Mouse (Mus musculus): ENCODE measurements around the gene Gse1. TPM values are rescaled to one million over a fixed set of nuclear protein-coding genes. Genes with fewer than 3 reads are reported as not detected.

Gse1 gene
- polyA plus RNA-seq, 1 experiment = 57.1 TPM

- DNase-seq (ENCODE audit: extremely low spot score in 1 of 2, low spot score in 1 of 2) = peak in 1 of 2 experiments; percentile 81
Observed at GRCm38 (mm10) chr8:120618110-120618509, 389.9 kb downstream of the Gse1 start.

- DNase-seq (ENCODE audit: extremely low spot score in 1 of 2, low spot score in 1 of 2) = peak; percentile 38 to 45
Observed at GRCm38 (mm10) chr8:120619235-120620180, 391.3 kb downstream of the Gse1 start.

- DNase-seq (ENCODE audit: extremely low spot score in 1 of 2, low spot score in 1 of 2) = no peak
Observed at GRCm38 (mm10) chr8:120620441-120620840, 392.2 kb downstream of the Gse1 start.

- DNase-seq (ENCODE audit: extremely low spot score in 1 of 2, low spot score in 1 of 2) = no peak
Observed at GRCm38 (mm10) chr8:120622161-120622560, 393.9 kb downstream of the Gse1 start.

- no peak for DNase-seq (ENCODE audit: extremely low spot score in 1 of 2, low spot score in 1 of 2)
Observed at GRCm38 (mm10) chr8:120623608-120624007, 395.4 kb downstream of the Gse1 start.

GRCm38 (mm10) chr8:120626461-120626860, 398.2 kb downstream of the Gse1 start:
- no peak for DNase-seq (ENCODE audit: extremely low spot score in 1 of 2, low spot score in 1 of 2)

GRCm38 (mm10) chr8:120627298-120627697, 399.0 kb downstream of the Gse1 start:
- DNase-seq (ENCODE audit: extremely low spot score in 1 of 2, low spot score in 1 of 2) = no peak

- DNase-seq (ENCODE audit: extremely low spot score in 1 of 2, low spot score in 1 of 2) = no peak
Observed at GRCm38 (mm10) chr8:120630031-120630430, 401.8 kb downstream of the Gse1 start.

- DNase-seq (ENCODE audit: extremely low spot score in 1 of 2, low spot score in 1 of 2) = no peak
Observed at GRCm38 (mm10) chr8:120630848-120631247, 402.6 kb downstream of the Gse1 start.

Other genes with a start within 250 kb of the Gse1 start
- 3.4 and 4.0 TPM in 2 replicates for gene Crispld2, start 236.0 kb upstream of the Gse1 start, polyA plus RNA-seq (2012; rRNA removed)
- gene Zdhhc7, start 127.0 kb upstream of the Gse1 start, polyA plus RNA-seq (2012; rRNA removed) = 33.5 and 36.6 TPM in 2 replicates
- 202 and 212 TPM in 2 replicates for gene 6430548M08Rik, start 114.3 kb upstream of the Gse1 start, polyA plus RNA-seq (2012; rRNA removed)
- gene Fam92b, start 51.0 kb upstream of the Gse1 start, polyA plus RNA-seq (2012; rRNA removed) = 1.1 and 1.2 TPM in 2 replicates

All from frontal cortex, adult 2 months (tissue).